Mouse (Mus musculus) heart, postnatal 0 days (tissue): ENCODE measurements at regions not wholly inside any gene's neighbourhood (a gene's known extent, or its start where the extent isn't known, plus 50 kb on each side); places are given as distances from the start of the nearest gene placed in this dataset.

Experiments
- ATAC-seq: fragments of 200-750 bp; cut with Nextera tagmentation; 2 replicates; pipeline ENCODE4 v1.8.0; 2017; ENCODE audit warnings: low read depth, moderate number of reproducible peaks, moderate library complexity; ENCODE audit not compliant: insufficient read depth
- DNase-seq: peaks from one replicate; pipeline ENCODE4 v3.0.0-alpha.2; 2016; ENCODE audit warnings: low spot score
- H3K27ac ChIP-seq: fragments of 300-500 bp; sonication (generic); 2 replicates; pipeline ENCODE4 v1.5.1; 2014; ENCODE audit warnings: low read depth, mild to moderate bottlenecking
- H3K27me3 ChIP-seq: fragments of 300-500 bp; sonication (generic); 2 replicates; pipeline ENCODE4 v1.6.1; 2014; ENCODE audit warnings: low read length, mixed read lengths; ENCODE audit not compliant: control insufficient read depth, insufficient read depth
- H3K36me3 ChIP-seq: fragments of 300-500 bp; sonication (generic); replicated peaks from 2 replicates; pipeline ENCODE4 v1.6.1; 2014; ENCODE audit warnings: low read length, mixed read lengths; ENCODE audit not compliant: control insufficient read depth, insufficient read depth
- H3K4me1 ChIP-seq: fragments of 300-500 bp; sonication (generic); 2 replicates; pipeline ENCODE4 v1.6.1; 2014; ENCODE audit warnings: antibody characterized with exemption; ENCODE audit not compliant: control insufficient read depth, insufficient read depth
- H3K4me2 ChIP-seq: fragments of 300-500 bp; sonication (generic); 2 replicates; pipeline ENCODE4 v1.6.1; 2014; ENCODE audit warnings: low read depth, mild to moderate bottlenecking, low read length, moderate library complexity
- H3K4me3 ChIP-seq: fragments of 300-500 bp; sonication (generic); 2 replicates; pipeline ENCODE4 v1.5.1; 2014; ENCODE audit warnings: low read depth, low read length
- H3K9ac ChIP-seq: fragments of 300-500 bp; sonication (generic); replicated peaks from 2 replicates; pipeline ENCODE4 v1.6.1; 2014; ENCODE audit warnings: low read depth, low read length, mixed read lengths
- H3K9me3 ChIP-seq: fragments of 300-500 bp; sonication (generic); replicated peaks from 2 replicates; pipeline ENCODE4 v1.6.1; 2016; ENCODE audit warnings: low read length; ENCODE audit not compliant: control insufficient read depth
- CTCF ChIP-seq: IDR thresholded peaks from 2 replicates; pipeline ENCODE4 v1.5.1; 2016; ENCODE audit warnings: antibody characterized with exemption, control low read depth, low read depth
- EP300 ChIP-seq: IDR thresholded peaks from 2 replicates; pipeline ENCODE4 v1.6.1; 2016; ENCODE audit warnings: antibody characterized with exemption, low read depth
- WGBS: fragments of 180-500 bp; shearing (Covaris S2); extraction: QIAGEN DNeasy Blood & Tissue Kit; methylation state at CpG from one replicate; pipeline ENCODE4 v1.1.7; 2014; 5-methylcytosine and 5-hydroxymethylcytosine counted together

DNA sequence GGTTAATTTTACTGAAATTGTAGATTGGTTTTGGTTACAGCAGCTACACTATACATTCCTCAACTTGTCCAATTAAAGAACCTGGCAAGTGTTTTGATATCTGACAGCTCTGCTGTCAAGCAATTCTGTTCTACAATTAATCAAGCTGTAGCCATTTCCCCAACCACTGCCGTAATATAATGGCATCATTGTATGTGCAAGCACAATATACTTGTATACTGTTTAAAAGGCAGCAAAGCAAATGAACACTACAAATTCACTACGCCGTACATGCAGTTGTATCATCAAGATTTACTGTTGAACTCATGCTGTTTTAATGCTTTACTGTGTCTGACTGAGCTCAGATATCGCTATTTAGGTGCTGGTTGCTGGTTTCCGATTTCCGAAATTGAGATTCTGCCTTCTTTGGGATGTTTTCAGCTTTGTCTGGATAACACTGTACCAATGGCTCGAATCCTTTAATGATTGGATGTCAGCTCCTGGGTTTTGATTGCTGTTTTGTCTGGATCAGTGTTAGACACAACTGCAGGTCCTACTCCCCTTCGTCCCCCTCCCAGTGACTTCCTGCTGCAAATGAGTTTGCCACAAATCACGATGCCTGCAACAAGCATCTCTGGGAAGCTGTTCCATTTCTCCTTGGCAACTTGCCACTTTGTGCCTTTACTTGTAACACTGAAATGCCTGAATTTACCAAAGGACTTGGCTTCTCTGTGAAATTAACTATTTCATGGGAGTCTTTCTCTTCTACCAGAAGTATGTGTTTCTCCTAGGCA is 294.4 kb upstream of the Tank start:
- no peak overlapping the region for H3K27ac ChIP-seq
- no peak for DNase-seq
- no peaks in the 10 kb centered on the region for H3K4me1 ChIP-seq
- no peaks in the 10 kb centered on the region for H3K9me3 ChIP-seq
- WGBS: 62% methylated on average over 9 of the region's 9 CpGs
- no peak for ATAC-seq
- TF ChIP-seq CTCF: no peak
- no peak for TF ChIP-seq EP300
- H3K36me3 ChIP-seq: no peaks in the 10 kb centered on the region
- H3K27me3 ChIP-seq: no peaks in the 10 kb centered on the region
- H3K9ac ChIP-seq: no peak overlapping the region
- no peak overlapping the region for H3K4me3 ChIP-seq
- H3K4me2 ChIP-seq: no peak overlapping the region

DNA sequence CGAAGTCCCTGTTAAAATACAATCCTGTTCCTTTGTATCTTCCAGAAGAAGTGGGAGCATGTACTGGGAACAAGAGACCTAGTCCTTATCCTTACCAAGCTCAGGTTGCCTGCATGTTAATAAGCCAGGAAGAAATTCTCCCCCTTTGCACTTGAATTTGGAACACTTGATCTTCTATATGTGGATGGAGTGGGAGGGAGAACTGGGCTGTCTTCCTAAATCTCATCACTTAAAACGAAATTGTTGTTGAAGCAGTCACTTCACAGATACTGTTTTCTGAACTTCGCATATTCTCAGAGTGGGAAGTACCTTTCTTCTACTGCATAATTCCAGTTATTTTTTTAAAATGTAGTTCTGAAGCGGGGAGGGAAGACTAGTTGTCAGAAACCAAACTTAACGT is 305.7 kb upstream of the Tank start:
- no peak for TF ChIP-seq EP300
- TF ChIP-seq CTCF: no peak
- ATAC-seq: no peak

DNA sequence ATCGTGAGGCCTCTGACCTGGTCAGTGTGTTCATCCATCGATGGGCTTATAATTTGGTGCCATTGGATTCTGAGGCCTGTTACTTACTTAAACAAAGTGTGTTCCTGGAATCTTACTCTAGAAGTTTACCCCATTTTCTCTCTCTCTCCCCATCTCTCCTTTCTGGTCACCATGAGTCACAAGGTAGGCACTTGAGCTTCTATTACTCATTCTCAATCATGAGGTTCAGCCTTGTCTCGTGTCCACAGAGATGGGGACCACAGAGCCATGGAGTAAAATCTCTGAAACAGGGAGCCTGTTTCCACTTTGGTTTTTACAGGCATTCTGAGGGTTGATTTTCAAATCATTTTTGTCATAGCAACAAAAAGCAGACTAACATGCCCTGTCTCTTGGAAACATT is 304.7 kb upstream of the Rbms1 start:
- Histone ChIP-seq H3K4me3 (no peak overlapping the region), H3K9me3 (no peaks in the 10 kb centered on the region), H3K4me2 (no peak overlapping the region), H3K4me1 (peaks cover 5% of the 10 kb centered on the region; the same call in 1 of the 2 replicates), H3K9ac (no peak overlapping the region), H3K27me3 (no peaks in the 10 kb centered on the region), H3K36me3 (no peaks in the 10 kb centered on the region), H3K27ac (no peak overlapping the region)
- 93% methylated on average over 3 of the region's 3 CpGs for WGBS
- no peak for TF ChIP-seq EP300
- TF ChIP-seq CTCF: no peak
- DNase-seq (no peak), ATAC-seq (no peak)

More for the DNA sequence above, 305.7 kb upstream of the Tank start:
- 75% methylated on average over 5 of the region's 5 CpGs for WGBS
- Histone ChIP-seq H3K36me3 (no peaks in the 10 kb centered on the region), H3K9me3 (no peaks in the 10 kb centered on the region), H3K27ac (no peak overlapping the region), H3K9ac (no peak overlapping the region), H3K4me2 (no peak overlapping the region), H3K27me3 (no peaks in the 10 kb centered on the region), H3K4me3 (no peak overlapping the region), H3K4me1 (peaks cover 5% of the 10 kb centered on the region; the same call in 1 of the 2 replicates)
- no peak for DNase-seq

DNA sequence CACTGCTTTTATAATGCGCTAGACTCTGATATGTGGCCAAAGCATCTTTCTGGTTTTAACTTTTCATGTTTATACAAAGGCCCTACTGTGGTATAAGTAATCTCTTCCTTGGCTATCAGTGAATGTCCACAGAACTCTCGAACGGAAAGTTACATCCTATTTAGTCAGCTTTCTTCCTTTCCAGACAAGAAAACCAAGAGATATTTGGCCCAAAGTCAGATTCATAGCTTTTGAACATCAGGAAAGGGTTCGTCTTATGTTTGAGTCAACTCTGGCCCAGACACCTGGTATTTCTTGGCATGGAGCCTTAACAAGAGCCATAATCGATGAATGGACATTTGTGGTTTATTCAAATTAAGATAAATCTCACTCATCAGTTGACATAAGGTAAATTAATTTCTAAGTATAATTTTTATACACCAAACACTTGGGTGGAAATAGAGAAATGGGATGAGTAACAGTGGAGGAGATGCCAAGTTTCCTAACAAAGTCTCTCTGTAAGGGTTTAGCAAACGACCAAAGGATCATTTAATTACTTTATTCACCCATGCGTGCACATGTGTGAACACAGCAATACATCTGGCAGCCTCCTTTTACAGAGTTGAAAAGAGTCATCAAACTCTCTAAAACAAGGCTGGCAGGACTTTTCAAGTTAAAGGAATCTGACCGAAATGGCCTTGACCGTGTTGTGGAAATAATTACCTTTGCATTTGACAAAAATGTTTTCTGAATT is 287.2 kb upstream of the Rbms1 start:
- no peaks in the 10 kb centered on the region for H3K9me3 ChIP-seq
- no peak overlapping the region for H3K4me2 ChIP-seq
- WGBS: 66% methylated on average over 9 of the region's 9 CpGs
- no peak overlapping the region for H3K27ac ChIP-seq
- H3K27me3 ChIP-seq: no peaks in the 10 kb centered on the region
- no peak for DNase-seq
- H3K36me3 ChIP-seq: no peaks in the 10 kb centered on the region
- no peak for TF ChIP-seq CTCF
- no peak for TF ChIP-seq EP300
- no peak overlapping the region for H3K9ac ChIP-seq
- no peak for ATAC-seq
- no peak overlapping the region for H3K4me3 ChIP-seq
- no peaks in the 10 kb centered on the region for H3K4me1 ChIP-seq

DNA sequence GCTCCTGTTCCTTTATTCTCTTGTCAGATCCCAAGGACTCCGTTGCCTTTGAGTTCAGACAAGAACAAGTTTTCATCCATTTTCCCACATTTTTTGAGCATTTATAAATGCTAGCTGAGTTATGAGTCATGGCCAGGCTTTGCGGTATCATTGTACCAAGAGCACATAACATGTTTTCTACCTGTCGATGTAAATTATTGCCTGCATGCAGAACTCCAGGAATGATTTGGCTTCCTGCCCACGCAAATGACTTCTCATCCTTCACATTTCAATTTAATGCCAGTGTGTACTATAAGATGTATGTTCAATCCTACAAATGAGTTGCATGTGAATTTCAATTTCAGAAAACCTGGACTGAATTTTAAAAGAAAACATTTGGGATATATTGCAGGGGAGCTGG is 285.0 kb upstream of the Rbms1 start:
- Histone ChIP-seq H3K4me1 (no peaks in the 10 kb centered on the region), H3K9me3 (no peaks in the 10 kb centered on the region), H3K9ac (no peak overlapping the region), H3K27ac (no peak overlapping the region), H3K4me3 (no peak overlapping the region), H3K27me3 (no peaks in the 10 kb centered on the region), H3K4me2 (no peak overlapping the region), H3K36me3 (no peaks in the 10 kb centered on the region)
- TF ChIP-seq EP300: no peak
- TF ChIP-seq CTCF: no peak
- ATAC-seq: no peak
- DNase-seq: no peak
- 79% methylated on average over 4 of the region's 4 CpGs for WGBS
